In the genomic region with DNA sequence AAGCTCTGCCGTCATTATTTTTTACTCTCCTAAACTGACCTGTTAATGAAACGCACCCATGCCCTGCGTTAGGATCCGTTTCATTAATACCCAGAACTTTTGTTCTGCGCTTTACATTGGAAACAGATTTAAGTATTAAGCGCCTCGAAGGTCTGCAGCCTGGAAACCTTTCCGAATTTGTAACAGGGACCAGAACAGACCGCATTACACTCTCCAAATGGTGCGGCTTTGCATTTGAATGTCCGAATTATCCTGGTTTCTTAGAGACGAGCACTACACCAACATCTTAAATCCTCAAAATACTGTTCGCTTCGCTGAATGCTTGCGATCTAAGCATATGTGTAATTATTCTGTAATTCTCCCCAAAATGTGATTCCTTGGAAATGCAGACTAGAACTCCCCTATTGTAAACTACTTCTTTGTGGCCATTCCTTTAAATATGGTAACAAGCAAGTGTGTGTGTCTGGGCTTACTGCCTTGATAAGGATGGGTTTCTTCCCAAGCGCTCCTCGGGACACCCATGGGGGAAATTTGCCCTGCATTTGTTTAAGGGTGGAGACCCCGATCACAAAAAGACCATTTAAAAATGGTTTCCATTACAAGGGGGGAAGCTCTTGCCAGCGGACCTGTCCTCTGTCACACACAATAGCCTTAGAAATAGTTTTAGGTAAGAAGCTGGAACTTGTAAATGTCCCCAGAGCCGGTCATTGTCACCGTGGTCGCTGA, we compare ENCODE assay signal across 28 mouse cellular contexts. TPM values are rescaled to one million over a fixed set of nuclear protein-coding genes. Genes with fewer than 3 reads are reported as not detected.
DNase-seq lines count a peak whose midpoint lies in the region; ATAC-seq lines count a peak whose summit lies in the region.
"Had no signal": no experiment of that assay in that cellular context is flagged by ENCODE, and none has a peak within 500 bp of the region (broad histone marks: within the 10 kb centered on the region; RNA-seq: fewer than 3 reads in every experiment).

No protein-coding gene starts in this region.

- H3K4me2 ChIP-seq in intestine, embryonic 14.5 days (ENCODE audit: low read length) = no peak overlapping the region
- no peak overlapping the region for H3K4me2 ChIP-seq in intestine, embryonic 16.5 days (ENCODE audit: low read depth, low read length)
- H3K4me2 ChIP-seq in midbrain, embryonic 13.5 days (replicated peaks) = peak overlapping the region; percentile 9; the same call in 1 of the 2 replicates
- H3K4me2 ChIP-seq: embryonic facial prominence, embryonic 13.5 days; liver, embryonic 11.5 days had no signal

- no peak overlapping the region for H3K4me3 ChIP-seq in intestine, embryonic 14.5 days (ENCODE audit: low read depth, low read length)
- no peak overlapping the region for H3K4me3 ChIP-seq in intestine, embryonic 16.5 days (ENCODE audit: low read length)
- no peak overlapping the region for H3K4me3 ChIP-seq in midbrain, embryonic 13.5 days (replicated peaks)
- H3K4me3 ChIP-seq: embryonic facial prominence, embryonic 13.5 days; left cerebral cortex, adult 2 months; megakaryocyte, embryonic 14.5 days; myocyte had no signal

- peaks cover 70% of the 10 kb centered on the region for H3K27me3 ChIP-seq in intestine, embryonic 14.5 days (replicated peaks; ENCODE audit: control insufficient read depth, insufficient read depth, low read length)
- peaks cover 49% of the 10 kb centered on the region for H3K27me3 ChIP-seq in intestine, embryonic 16.5 days (replicated peaks; ENCODE audit: control insufficient read depth, insufficient read depth, low read length)
- H3K27me3 ChIP-seq in midbrain, embryonic 13.5 days = peaks cover 82% of the 10 kb centered on the region

- no peak overlapping the region for H3K9ac ChIP-seq in intestine, embryonic 14.5 days (ENCODE audit: low read length)
- H3K9ac ChIP-seq in intestine, embryonic 16.5 days (ENCODE audit: low read depth, low read length) = no peak overlapping the region
- H3K9ac ChIP-seq in midbrain, embryonic 13.5 days (replicated peaks) = no peak overlapping the region
- H3K9ac ChIP-seq: embryonic facial prominence, embryonic 13.5 days had no signal

- no peaks in the 10 kb centered on the region for H3K9me3 ChIP-seq in intestine, embryonic 14.5 days (ENCODE audit: control insufficient read depth, low read length)
- no peaks in the 10 kb centered on the region for H3K9me3 ChIP-seq in intestine, embryonic 16.5 days (ENCODE audit: control insufficient read depth, low read length)
- no peaks in the 10 kb centered on the region for H3K9me3 ChIP-seq in midbrain, embryonic 13.5 days
- H3K9me3 ChIP-seq: embryonic facial prominence, embryonic 13.5 days had no signal

- peak; percentile 63 for DNase-seq in intestine, embryonic 14.5 days (ENCODE audit: low spot score)
- DNase-seq in ES-CJ7 (ENCODE audit: low read depth, low spot score) (peak; percentile 55), ZHBTc4 (ENCODE audit: low read depth, low spot score) (peak; percentile 63)
- DNase-seq in lung, postnatal 25 days (ENCODE audit: low spot score) = no peak
- DNase-seq in heart, postnatal 10 days = no peak
- DNase-seq: adrenal gland, postnatal 36 days; cerebellum, adult 2 months; gastrocnemius, postnatal 10 days; heart, postnatal 4 days; kidney, adult 9 months; kidney, postnatal 25 days; left cerebral cortex, postnatal 4 days; lung, adult 18-20 months; lung, postnatal 14 days had no signal

- no peaks in the 10 kb centered on the region for H3K36me3 ChIP-seq in intestine, embryonic 14.5 days (ENCODE audit: control insufficient read depth, insufficient read depth, low read length)
- H3K36me3 ChIP-seq in intestine, embryonic 16.5 days (ENCODE audit: control insufficient read depth, insufficient read depth, low read length) = no peaks in the 10 kb centered on the region
- H3K36me3 ChIP-seq in midbrain, embryonic 13.5 days = no peaks in the 10 kb centered on the region
- H3K36me3 ChIP-seq: embryonic facial prominence, embryonic 13.5 days had no signal

- ATAC-seq in intestine, embryonic 14.5 days (replicated peaks; ENCODE audit: low FRiP score, low TSS enrichment, low read depth) = no peak
- no peak for ATAC-seq in intestine, embryonic 16.5 days
- peak; percentile 41; the same call in 1 of the 2 replicates for ATAC-seq in midbrain, embryonic 13.5 days
- ATAC-seq: inflammation-experienced regulatory T-cells, adult 6 months; Patski had no signal

- no peak overlapping the region for H3K27ac ChIP-seq in intestine, embryonic 14.5 days (ENCODE audit: low read depth)
- no peak overlapping the region for H3K27ac ChIP-seq in intestine, embryonic 16.5 days (ENCODE audit: low read length)
- H3K27ac ChIP-seq in midbrain, embryonic 13.5 days = no peak overlapping the region
- H3K27ac ChIP-seq: embryonic facial prominence, embryonic 13.5 days; left cerebral cortex, adult 2 months had no signal

- intact Hi-C loops in heart, postnatal 10 days (cut with DNase I) = no loop called here

- H3K4me1 ChIP-seq in intestine, embryonic 14.5 days (replicated peaks; ENCODE audit: control insufficient read depth, insufficient read depth, low read length) = no peaks in the 10 kb centered on the region
- H3K4me1 ChIP-seq in intestine, embryonic 16.5 days (ENCODE audit: control insufficient read depth, insufficient read depth, low read length) = no peaks in the 10 kb centered on the region
- peaks cover 28% of the 10 kb centered on the region for H3K4me1 ChIP-seq in midbrain, embryonic 13.5 days (replicated peaks)
- H3K4me1 ChIP-seq: megakaryocyte, embryonic 14.5 days had no signal

- WGBS in intestine, embryonic 14.5 days = 5% methylated on average over 22 of the region's 22 CpGs
- WGBS in intestine, embryonic 16.5 days = 4% methylated on average over 22 of the region's 22 CpGs
- 1% methylated on average over 22 of the region's 22 CpGs for WGBS in midbrain, embryonic 13.5 days

RNA-seq across cellular contexts. Expression of a gene that starts 41.6 kb away (rescaled TPM):
- polyA plus RNA-seq in intestine, embryonic 14.5 days (2014; fragmentation: Nextera tagmentation; extraction: Ambion mirVana) = not detected in 2 replicates
- 0.06 TPM in 1 of 2 replicates, not detected in the other for polyA plus RNA-seq in intestine, embryonic 16.5 days (2015; fragmentation: Nextera tagmentation; extraction: Ambion mirVana)
- 78.5 and 84.6 TPM in 2 replicates for polyA plus RNA-seq in midbrain, embryonic 13.5 days (2015; fragmentation: Nextera tagmentation; extraction: Ambion mirVana)
- total RNA-seq in heart, postnatal 10 days (2021) = not detected
- total RNA-seq: adrenal gland, postnatal 36 days; heart, postnatal 4 days; layer of hippocampus, adult 8-10 months; left cerebral cortex, adult 2 months; left cerebral cortex, postnatal 4 days had no signal
- polyA plus RNA-seq: C2C12; cerebellum, adult 2 months; frontal cortex, adult 2 months; heart, embryonic 14.5 days; inflammation-experienced regulatory T-cells, adult 6 months; liver, embryonic 11.5 days; myocyte; Patski; small intestine, adult 2 months had no signal

Comparison
In these comparisons a context has a peak if more than half of its experiments do, and no peak if none do; other contexts are left out.
1. DNase-seq: peak in intestine, embryonic 14.5 days (single experiment), ES-CJ7 (single experiment) and ZHBTc4 (single experiment); none in lung, postnatal 25 days (single experiment) and heart, postnatal 10 days (0 of 2).
2. RNA of a gene that starts 41.6 kb away (polyA plus RNA-seq): 78.5 to 84.6 TPM in midbrain, embryonic 13.5 days; 0.06 TPM in intestine, embryonic 16.5 days and not detected in intestine, embryonic 14.5 days; every median in the first group is over 10 times any median in the second.